Mouse (Mus musculus) CD8-positive naive resting alpha-beta T cell, adult 2 months (primary cell): ENCODE data around the gene Ugt1a5.

ENCODE experiments used
- DNase-seq, 2 experiments: peaks; one replicate each; pipeline ENCODE4 v3.0.0; 2022; ENCODE audit warnings: low read depth in 2 of 2, low spot score in 2 of 2

The Ugt1a5 gene

DNA sequence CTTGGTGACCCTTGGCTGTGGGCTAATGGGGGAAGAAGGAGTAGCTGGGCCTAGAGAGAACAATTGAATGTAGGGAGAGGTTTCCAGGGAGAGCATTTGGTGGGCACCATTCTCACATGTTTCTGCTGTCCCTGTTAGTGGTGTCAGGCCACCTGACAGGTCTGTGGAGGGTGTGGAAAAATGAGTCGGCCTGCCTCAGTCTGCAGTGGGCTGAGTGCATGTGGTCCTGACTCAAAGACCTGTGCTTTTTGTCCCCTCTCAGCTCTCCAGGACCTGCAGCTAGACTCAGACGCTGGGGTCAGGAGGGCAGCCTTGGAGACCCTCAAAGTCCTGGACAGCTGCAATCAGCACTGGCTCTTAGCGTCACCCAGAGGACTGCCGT lies 93.8 kb downstream of the Ugt1a5 start:
- no peak for DNase-seq

DNA sequence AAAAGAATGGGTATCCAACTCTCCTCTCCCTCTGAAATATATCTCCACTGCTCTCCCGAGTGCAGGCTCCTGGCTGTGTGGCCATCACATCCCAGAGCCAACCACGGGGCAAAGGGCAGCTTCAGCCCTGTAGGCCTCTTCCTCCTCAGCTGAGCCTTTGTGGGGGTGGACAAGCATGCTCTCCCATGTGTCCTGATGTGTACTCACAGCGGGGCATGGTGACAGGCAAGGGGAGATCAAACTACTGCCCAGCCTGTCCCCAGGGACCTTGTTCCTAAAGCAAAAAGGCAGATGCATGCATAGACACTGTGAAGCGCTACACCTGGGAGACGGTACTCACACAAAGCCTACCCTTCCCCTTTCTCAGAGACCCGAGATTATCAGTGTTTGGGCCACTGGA lies 94.3 kb downstream of the Ugt1a5 start:
- DNase-seq: no peak

DNA sequence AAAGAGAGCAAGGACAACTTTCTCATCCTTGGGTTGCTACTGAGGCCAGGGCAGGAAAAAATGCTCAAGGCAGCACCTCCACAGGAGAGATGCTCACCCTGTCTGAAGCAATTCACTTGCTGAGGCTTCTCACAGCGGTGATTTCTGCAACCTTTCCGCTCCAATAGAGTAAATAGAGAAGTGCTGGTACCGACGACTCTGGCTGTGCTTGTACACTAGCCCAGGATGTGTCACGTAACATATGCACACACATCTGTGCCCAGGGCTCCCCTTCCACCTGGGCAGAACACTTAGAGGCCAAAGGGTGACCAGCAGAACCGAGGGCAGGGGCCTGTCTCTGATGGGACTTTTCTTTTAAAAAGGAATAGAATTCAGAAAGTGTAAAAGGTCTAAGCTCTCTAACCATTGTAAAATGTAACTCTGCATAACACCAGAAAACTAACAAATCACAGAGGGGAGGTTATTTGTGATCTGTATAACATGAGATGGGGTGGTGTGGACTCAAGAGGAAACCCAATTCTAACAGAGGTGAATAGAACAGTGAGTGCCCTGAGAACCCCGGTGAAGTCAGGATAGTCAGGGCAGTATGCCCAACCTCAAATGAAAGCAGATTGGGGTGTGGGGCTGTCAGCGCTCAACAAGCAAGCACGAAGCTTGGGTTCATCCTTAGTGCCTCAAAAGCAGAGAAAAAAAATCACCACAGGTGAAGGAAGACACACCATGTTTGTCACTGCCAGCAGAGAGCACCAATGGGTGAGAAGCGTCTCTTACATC lies 95.0 kb downstream of the Ugt1a5 start:
- no peak for DNase-seq

DNA sequence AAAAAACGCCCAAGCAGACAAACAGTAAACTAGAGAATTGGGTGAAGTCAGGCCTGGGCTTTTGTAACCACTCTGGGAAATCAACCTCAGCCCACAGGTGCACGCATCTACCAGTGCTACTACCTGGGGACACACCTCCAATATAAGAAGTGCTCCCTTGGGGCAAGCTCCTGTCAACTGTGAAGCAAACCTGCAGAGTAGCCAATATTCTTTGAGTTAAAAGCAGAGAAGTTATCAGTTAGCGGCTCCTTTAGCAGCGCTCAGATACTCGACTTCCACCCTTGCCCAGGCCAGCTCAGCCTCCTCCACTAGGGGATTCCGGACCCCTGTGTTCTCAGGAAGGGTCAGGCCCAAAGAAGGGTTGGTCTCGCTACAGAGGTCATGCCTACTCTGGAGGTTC lies 95.9 kb downstream of the Ugt1a5 start:
- DNase-seq: no peak

DNA sequence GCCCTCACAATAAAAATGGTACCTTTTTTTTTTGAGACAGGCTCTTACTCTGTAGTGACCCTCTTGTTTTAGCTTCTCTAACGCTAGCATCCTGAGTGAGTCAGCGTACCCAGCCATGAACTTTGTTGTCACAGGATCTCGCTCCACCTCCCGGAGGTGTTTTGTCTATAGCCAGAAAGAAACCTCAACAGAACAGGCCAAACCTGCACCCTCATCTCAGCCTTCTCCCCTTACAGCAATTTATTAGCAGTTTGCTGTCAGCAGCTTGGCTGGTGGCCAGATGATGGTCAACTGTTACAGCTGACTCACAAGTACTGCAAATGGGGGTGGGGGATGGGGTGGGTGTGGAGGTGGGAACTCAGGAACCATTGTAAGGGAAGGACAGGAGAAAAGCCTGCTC lies 96.4 kb downstream of the Ugt1a5 start:
- DNase-seq: no peak

DNA sequence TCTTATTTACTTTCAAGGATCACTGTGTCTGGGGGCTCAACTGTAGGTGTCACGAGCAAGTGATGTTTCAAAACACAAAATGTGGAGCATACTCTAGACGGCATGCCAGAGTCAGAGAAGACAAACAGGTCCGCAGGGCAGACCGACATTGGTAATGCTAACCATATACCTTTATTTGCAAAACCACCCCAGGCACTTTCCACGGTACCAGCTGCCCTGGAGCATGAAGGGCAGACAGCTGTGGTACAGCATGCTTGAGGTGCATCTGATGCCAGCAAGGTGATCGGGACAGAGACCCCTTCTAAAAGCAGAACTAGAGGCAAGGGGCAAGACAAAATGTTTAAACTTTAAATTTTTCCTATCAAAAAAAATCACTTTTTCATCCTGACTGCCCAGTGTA lies 97.1 kb downstream of the Ugt1a5 start:
- no peak for DNase-seq

DNA sequence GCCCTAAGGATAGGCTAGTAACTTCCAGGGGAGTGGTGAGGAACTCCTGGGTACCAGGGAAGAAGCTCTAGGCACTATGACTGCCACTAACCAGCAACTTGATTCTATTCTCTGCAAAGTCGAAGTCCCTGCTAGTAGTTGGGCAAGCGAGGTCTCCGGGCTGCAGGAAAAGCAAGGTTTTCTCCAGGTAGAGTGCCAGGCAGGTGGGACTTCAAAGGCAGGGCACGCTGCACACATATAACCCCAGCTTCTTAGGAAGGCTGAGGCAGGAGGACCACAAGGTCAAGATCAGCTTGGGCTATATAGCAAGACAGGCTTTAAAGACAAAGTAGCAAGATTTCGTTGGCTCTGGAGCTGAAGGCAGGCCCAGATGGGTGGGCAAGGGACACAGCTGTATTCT lies 98.0 kb downstream of the Ugt1a5 start:
- DNase-seq: no peak

DNA sequence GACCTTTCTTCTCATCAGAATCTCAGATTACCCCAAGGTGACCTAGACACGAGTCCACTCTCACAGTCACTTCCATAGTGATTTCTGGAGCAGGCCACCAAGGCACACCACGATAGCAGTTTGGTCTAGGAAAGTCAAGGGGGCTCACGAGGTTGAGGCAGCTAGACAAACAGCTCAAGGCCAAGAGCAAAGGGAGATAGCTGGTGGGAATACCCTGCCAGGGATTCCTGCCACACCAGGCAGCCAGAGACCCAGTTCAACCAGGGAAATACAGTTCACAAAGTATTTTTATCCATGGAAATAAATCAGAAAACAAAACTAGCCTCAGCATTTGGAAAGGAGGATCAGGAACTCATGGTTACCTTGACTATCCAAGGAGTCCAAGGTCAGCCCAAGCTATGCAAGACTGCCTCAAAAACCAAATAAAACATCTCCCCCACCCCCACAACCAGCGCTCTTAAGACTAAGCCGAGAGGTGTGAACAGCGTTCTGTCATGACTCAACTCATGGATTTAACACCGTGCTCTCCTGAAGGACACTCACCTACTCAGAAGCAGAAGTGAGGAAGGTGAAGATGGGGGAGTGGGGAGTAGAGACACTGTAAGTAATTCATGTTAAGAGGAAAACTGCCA lies 98.5 kb downstream of the Ugt1a5 start:
- no peak for DNase-seq

DNA sequence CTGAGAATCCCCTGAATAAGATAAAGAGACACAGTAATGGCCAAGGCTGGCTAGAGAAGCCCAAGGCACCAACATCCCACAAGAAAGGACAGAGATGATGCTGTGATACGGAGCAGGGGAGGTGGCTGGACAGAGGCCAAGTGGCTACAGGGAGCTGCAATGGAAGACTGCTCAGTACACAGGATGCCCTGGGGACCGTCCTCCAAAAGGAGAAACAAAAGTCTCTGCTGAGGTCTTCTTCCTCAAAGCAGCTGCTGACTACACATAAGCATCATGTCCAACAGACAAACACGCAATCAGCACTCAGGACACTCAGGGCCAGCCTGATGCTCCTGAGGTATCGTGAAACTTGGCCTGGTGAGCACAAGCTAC lies 99.0 kb downstream of the Ugt1a5 start:
- no peak for DNase-seq

DNA sequence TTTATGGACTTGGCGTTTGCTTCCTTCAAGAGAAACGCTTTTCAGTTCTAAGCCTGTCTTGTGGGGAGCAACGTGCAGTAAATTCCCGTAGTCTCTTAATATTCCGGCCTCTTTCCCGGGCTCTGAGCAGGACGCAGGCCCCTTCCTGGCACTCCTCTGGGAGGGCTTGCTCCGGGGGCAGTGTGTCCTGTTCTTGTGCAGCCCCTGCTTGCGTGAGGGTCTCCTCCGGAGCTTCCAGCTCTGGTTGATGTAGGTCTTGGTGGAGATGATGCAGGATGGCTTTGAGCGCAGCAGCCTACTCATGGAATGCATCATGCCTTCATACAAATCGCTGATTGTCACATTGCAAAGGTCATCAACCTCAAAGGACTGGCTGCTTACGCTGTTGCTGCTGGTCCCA lies 100.3 kb downstream of the Ugt1a5 start:
- no peak for DNase-seq

DNA sequence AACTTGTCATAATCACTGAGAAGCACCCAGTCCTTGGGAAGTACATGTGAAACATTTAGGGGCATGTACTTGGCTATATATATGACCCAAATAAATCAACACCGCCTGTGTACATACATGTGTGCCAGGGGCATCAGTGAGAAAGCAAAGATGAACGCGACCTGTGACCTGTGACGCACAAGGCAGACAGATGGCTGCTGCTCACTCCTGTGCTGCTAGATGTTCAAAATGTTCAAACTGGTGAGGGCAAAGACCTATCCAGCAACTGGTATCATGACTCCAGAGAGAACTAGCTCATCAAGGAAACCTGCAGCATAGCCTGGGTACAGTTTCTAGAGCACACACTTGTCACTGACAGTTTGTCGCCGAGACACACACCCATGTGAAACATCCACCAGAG lies 101.7 kb downstream of the Ugt1a5 start:
- DNase-seq: no peak

DNA sequence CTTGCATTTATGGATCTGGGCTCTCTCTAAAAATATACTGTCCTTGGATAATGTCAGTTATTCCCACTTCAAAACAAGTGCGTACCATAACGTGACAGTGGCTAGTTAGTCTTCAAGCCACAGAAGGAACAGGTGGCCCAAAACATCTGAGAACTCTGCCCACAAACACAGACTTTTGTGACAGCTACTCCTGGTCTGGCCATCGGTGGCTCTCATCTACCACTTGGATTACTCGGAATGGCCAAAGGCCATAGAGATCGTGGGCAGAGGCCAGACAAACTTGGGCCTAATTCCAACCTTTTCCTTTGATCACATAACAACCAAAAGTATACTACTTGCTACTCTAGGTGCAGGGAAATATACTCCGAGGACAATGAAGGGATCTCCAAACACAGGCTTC lies 102.3 kb downstream of the Ugt1a5 start:
- DNase-seq: no peak
